Mouse (Mus musculus) c-Kit-positive CD71-positive TER-119-negative erythroid progenitor cells, embryonic 14.5 days (primary cell): ENCODE data around the gene Fchsd2.
"Not testable (repeated sequence)": the region's sequence is repeated elsewhere in the genome, so short reads cannot be mapped to it uniquely, and the experiment has no call there.

Source experiments
- DNase-seq: peaks from one replicate; pipeline ENCODE4 v3.0.0-alpha.2; 2013; ENCODE audit warnings: low read depth

Gene Fchsd2

DNA sequence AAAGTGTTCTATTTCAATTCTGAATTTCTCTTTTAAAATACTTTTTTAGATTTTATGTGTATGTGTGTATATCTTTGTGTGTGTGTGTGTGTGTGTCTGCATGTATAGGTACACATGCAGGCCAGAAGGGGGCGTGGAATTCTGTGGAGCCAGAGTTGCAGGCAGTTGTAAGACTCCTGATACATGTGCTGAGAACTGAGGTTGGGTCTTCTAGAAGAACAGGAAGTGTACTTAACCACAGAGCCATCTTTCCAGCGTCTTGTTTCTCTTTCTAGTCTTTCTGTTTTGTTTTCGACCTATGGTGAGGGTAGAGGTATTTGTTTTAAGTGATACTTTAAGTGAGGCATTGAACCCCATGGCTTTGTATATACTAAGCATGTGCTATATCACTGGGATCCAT, 20.7 kb downstream of the Fchsd2 start:
- no peak for DNase-seq

DNA sequence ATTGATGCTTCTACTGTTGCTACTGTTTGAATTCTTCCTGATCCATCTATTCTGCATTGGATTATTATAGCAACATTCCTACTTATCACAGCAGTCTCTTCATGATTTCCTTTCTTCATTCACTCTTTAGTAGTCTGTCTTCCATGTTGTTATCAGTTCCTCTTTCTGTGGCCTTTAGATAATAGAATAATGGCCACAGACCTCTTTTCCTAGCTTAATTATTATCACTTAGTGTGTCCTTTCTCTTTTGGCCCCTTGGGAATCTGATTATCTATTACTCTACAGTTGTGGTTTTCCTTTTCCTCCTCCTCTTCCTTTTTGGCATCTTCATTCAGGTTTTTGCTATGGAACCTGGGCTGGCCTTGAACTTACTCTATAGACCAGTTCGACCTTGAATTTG, 21.7 kb downstream of the Fchsd2 start:
- DNase-seq: no peak

DNA sequence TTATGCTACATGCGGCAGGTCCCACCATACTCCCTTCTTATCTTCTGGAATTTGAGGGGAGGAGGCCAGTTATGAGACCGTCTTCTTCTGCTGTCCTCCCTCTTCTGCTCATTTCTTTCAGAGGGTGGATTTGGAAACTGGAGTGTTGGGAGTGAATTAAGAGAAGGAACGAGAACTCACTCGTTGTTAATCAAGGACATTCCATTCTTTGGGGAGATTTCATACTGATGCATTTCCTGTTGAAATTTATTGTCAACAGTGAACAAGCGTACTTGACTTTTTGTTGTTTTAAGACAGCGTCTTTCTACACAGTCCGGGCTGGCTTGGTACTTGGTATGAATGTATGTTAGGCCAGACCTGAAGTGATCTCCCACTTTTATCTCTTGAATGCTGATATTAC, 26.7 kb downstream of the Fchsd2 start:
- DNase-seq: no peak

DNA sequence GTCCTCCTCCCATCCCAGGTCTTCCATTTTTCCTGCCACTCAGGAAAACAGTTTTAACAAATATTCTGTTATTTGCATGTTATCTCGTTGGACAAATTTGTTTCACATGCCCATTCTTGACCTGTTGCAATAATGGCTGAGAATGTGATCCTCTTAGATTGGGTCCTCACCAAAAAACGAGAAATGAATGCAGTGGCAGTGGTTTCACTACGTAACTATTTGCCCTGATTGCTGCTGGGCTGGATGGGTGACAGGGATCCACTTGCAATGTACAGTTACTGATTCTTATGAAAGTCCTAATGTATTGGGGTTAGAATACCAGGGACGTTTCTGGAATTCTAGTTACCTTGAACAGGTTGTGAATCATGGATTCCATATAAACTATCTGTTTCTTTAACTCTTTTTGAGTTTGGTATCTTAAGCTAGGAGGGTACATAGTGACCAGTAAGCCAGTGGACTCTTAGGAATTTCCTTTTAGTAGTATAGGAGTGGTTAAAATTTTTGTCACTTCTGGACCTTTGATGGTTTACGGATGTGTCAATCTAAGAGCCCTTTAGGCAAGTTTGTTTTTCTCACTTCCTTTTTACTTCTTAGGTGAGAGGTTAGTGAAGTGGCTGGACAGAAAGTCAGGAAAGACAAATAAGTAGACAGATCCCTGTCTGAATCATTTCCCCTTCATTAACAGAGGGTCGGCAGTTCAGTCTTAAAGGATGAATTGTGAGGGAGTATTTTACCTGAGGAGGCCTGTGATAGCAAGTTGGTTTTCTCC, 31.1 kb downstream of the Fchsd2 start:
- DNase-seq: no peak

DNA sequence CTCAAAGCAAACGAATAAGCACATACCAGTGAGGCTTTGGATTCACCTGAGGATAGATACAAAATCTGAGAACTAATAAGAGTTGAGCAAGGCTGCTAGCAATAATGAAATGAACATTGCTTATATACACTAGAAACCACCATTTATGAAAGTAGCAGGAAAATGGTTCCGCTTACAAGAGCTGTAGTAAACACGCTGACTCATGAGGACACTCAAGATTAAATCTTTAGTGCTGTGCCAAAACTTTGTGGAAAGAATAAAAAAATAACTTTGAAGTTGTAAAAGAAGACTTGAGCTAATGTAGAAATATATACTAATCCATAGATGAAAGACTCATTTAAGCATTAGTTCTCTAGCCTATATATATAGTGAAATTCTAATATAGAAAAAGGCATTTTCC, 35.1 kb downstream of the Fchsd2 start:
- DNase-seq: no peak

DNA sequence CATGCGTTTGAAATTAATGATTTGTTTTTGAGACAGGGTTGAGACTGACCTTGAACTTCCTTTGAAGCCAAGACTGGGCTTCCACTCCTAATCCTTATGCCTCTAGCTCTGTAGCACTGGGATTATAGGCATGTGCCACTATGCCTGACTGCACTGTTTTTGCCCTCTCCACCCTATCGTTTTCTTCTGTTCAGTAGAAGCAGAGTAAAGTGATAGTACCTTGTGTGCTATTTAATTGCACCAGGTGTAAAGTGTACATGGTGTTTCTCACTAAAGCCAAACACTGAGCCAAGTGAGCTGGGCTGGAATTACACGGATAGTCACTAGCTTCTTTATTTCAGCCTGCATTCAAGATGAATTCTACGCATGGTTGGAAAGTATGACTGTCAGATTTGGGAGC, 35.9 kb downstream of the Fchsd2 start:
- no peak for DNase-seq

DNA sequence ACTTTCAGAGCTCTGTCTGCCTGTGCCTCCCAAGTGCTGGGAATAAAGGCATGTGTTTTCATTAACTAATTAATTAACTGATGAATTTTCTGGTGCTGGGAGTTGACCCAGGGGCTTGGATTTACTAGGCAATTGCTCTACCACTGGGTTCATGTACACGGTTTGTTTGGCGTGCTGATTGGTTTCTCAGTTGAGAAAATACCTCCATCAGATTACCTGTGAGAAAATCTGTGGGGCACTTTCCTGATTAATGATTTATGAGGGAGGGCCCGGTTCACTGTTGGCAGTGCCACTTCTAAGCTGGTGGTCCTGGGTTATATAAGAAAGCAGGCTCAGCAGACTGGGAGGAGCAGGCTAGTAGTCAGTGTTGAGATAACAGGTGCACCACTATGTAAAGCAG, 38.0 kb downstream of the Fchsd2 start:
- no peak for DNase-seq

DNA sequence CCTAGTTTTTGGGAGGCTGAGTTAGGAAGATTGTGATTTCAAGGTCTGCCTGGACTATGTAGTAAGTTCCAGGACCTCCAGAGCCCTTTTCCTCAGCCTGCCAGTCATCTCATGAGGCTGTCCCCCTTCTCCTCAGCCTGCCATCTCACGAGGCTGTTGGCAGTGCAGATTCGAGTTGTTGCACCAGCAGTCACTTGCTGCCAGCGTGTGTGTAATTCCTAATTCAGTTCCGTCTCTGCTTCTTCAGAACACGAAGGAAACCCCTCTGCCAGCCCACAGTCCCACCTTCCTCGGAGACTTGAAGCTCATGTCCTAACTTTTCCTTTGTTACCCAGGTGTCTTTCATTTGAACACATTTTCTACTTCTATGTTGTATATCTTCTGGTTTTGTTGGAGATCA, 38.6 kb downstream of the Fchsd2 start:
- no peak for DNase-seq

DNA sequence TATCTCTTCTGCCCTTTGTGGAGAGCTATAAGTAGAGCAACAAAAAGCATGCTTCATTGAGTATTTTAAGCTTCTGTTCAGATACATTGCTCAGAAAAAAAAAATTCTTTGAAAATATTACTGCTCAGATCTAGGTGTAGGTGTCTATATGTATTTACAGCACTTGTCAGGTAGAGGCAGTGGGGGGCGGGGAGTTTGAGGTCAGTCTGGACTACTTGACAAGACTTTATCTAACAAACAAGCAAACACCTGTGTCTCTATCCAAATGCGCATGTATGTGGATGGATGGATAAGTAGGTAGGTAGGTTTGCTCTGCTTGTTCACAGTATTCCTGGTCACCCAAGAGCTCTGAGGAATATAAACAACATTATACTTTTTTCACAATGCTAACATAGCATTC, 40.9 kb downstream of the Fchsd2 start:
- no peak for DNase-seq

DNA sequence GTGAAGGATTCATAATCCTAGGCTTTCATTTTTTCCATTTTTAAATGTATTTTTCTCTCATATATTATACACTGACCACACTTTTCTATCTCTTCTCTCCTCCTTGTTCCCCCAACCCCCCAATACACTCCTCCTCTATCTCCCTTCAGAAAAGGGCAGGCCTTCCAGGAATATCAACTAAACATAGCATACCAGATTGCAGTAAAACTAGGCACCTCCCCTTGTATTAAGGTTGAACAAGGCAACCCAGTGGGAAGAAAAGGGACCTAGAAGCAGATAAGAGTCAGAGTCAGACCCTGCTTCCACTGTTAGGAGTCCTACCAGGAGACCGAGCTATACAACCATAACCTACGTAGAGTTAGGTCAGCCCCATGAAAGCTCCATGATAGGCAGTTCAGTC, 41.5 kb downstream of the Fchsd2 start:
- DNase-seq: no peak

DNA sequence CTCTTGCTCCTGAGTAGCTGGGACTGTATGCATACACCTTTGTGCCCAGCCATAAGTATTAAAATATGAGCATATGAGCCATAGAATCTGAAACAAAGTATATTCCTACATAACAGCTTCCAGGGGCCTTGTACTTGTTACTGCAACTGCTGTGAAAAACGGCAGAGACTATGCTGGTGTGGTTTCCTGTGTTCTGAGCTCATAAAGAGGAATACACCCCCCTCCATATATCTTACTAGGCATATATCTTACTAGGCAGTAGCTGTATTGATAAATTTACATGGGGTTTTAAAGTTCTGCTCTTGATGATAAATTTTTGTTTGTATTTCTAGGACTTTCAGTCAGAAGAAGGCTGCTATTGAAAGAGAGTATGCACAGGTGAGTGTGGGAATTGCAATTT, 46.2 kb downstream of the Fchsd2 start:
- DNase-seq: no peak

DNA sequence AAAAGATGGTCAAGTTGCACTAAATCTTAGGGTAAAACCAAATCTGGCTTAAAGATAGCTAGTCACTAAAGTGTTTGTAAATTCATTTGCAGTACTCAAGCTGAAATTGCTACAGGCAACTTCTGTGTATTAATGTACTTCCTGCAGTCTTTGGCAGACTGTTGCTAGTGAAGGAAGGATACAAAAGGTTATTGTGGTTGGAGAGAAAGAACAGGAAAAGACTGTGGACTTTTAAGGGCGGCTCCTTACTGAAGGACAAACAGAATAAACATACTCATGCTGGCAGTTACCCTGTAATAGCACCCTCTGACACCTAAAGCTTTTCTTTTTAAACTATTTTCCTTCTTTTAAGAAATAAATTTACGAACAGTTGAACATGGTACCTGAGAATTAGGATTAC, 50.2 kb downstream of the Fchsd2 start:
- no peak for DNase-seq

DNA sequence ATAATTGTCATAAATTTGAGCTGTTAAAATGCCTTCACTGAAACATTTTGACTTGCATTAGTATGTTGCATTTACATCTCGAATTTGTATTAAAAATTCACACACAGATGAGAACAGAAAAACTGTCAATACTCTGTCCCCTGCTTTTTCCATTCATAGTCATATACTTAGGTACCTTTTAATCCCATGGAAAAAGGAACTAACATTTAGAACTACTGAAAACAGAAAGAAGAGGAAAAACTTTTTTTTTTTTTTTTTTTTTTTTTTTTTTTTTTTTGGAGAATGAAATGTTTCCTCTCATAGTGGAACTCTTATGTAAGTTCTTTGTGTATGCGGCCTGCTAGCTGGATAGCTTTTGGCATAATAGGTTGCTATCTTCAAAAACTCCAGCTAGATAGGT, 51.6 kb downstream of the Fchsd2 start:
- no peak for DNase-seq

DNA sequence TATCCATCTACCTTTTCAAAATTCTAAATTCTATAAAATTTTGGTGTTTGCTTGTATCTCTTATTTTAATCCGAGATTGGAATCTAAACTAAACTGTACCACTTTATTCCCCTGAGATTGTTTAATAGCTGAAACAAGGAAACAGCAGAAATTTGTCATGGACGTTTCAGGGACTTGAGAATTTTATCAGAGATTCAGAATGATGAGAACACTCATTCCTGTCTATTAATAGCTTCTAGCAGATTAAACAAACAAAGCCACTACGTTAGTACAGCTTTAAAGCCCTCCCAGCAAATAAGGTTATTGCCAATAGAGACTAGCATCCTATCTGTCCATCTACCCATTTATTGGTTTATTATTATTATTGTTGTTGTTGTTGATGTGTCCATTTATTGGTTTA, 56.4 kb downstream of the Fchsd2 start:
- DNase-seq: no peak

DNA sequence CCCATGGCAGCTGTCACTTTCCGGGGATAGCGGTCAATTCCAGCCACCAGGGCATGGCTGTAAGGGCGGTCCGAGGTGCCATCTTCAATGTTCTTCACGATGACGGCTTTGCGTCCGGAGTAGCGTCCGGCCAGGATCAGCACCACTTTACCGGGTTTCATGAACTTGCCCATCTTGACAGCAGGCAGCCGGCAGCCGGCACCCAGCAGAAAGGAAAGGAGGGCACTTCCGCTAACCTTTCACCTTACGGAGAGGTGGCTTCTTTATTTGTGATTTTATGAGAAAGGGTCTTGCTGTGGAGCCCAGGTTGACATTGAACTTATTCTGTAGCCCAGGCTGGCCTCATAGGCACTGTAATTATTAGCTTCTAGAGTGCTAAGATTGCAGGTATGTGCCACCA, 62.2 kb downstream of the Fchsd2 start:
- not testable (repeated sequence) for DNase-seq

DNA sequence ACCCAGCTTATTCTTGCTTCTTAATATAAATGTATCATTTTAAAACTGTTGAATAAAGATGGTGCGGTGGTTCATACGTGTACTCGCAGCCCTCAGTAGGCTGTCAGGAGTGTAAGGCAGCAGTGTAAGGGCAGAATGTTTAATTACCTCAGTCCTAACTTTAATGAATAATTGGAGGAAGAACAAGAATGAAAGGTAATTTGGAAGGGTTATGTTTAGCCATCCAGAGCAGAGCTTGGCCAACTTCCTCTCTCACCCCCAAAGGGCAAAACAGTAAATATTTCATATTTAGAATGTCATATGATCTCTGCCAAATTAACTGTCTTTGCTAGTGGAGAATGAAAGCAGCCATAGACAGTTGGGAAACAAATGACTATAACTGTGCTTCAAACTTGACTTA, 62.6 kb downstream of the Fchsd2 start:
- DNase-seq: no peak

DNA sequence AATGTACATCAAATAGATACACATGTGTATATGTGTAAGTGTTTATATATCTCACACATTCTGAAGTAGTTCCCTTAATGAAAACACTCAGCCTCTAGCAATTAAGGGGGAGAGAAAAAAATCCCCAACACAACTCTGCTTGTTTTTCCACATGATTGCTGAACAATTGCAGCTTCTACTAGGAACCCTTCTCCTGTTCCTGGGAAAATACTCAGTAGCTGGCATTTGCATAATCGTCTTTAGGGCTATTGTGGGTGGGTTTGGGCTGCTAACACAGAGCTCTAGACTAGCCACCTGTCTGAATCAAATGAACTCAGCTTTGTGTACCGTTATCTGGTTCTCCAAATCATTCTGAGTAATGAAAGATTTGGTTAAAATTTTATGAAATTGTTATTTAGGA, 67.6 kb downstream of the Fchsd2 start:
- DNase-seq: no peak

DNA sequence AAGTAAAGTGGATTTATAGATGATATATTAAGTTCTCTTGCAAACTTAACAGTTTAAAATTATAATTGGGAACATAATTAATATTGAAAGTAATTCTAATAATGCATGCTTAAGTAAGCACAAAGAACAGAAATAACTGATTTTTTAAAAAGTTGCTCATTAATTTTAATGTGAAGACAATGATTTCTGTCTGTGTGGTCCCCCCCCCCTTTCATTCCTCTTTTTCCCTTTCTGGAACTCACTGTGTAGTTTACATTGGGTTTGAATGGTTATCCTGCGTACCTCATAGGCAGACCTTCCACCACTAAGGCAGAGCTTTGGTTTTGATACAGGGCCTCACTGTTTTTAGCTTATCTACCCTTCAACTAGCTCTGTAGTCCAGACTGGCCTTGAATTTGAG, 70.1 kb downstream of the Fchsd2 start:
- no peak for DNase-seq

DNA sequence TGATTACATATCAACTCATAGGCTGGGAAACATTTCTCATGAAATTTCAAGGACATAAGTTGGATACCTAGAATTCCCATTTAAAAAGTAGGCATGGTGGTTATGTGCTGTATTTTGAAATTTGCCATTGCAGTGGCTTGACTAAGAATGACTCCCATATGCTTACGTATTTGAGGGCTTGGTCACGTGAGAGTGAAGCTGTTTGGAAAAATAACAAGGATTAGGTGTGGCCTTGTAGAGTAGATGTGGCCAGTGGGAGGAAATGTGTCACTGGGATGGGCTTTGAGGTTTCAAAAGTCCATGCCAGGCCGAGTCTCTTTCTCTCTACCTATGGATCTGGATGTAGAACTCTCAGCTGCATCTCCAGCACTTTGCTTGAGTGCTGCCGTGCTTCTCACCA, 71.2 kb downstream of the Fchsd2 start:
- DNase-seq: no peak

DNA sequence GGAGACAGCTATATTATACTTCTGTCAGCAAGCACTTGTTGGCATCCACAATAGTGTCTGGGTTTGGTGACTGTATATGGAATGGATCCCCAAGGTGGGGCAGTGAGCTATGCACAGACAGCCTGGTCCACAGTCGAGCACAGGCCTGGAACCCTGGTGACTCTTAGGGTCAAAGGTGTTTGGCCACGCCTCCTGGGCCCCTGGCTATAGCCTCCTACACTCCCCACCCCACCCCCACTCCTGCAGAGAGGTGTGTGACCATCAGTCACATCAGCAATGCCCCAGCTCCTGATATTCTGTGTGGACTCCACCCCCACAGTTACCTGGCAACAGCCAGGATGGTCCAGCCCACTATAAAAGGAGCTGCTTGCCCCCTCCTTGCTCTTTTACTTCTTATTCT, 73.9 kb downstream of the Fchsd2 start:
- DNase-seq: no peak

DNA sequence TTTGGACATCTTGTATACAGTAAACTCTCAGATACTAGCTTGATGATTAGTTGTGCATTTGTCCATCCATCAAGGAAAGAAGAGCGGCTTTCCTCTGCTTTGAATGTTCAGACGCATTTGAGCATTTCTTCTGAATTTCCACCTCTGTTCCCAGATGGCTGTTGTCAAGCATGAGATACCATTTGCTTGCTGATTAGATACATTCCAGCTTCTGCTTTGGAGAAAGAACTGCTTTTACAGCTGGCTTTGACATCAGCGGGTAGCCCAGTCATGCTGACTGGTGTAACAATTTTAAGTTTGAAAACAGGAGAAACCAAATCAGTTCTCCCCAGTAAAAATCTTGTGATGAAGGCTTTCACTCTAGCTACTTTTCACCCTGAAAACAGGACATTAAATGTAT, 77.8 kb downstream of the Fchsd2 start:
- DNase-seq: no peak

DNA sequence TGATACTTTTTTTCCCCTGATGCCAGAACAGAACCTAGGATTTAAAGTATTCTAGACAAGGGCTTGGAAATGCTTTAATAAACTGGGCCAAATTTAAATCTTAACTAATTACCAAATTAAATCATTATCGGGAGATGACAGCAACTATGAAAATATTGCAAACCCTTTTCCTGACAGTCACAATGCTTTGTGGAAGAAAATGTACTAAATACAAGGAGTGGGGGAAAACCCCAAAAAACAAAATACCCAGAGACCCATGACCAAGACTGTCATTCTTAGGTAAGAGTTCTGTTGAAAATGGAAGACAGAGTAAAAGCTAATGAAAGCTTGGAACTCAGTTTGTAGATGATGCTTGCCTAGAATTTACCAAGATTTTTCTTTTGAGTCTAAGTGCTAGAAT, 78.3 kb downstream of the Fchsd2 start:
- no peak for DNase-seq

DNA sequence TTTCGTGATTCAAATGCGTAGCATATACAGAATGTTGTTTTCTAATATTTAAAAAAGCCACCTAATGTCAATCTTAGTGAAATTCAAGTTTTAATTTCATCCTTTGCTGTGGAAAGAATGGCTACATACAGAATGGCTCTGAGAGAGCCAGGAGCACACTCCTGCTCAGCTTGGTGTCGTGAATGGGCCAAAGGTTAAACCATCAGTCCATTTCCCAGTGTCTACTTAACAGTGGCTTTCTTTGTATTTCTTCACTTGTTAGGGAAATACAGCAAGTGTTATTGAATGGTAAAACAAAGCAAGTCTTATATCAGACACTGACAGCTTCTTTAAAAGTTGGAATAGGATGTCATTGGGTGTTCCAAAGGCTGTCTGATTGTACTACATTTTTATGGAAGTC, 80.7 kb downstream of the Fchsd2 start:
- DNase-seq: no peak

DNA sequence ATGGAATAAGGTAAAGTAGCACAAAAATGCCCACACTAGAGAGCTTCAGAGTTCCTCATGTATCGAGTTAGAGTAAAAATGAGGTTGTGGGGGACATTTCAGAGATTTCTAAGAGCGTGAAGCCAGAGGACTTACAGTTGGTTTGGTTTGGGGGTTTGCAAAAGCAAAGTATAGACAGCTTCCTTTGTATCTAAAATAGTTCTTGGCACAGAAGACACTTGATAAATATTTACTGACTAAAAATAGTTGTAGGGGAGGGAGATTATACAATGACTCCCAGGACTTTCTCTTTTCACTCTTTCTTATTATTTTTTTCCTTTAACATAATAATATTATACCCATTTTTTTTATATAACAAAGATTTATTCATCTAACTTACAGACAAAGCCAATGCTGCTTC, 86.1 kb downstream of the Fchsd2 start:
- no peak for DNase-seq
